In the genomic region with DNA sequence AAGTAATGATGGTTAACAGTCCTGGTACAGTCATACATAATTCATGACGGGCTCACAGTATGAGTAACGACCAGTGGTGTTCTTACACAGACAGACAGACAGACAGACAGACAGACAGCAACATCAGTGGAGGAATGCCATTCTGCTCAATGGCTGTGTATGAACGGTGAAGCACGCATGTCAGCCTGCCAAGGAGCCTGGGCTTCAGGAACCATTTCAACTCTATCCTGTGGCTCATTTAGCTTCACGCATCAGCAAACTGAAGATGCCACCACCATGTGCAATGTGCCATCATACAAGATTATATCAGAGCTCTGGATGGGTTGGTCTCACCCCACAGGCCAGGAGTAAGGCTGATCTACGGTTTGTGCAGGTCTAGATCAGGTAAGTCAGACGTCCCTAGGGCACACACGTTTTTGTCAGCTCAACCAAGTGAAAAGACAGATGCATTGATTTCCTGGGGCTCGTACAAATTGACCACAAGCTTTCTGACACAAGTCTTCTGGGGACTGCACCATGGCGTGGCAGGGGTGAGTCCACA, we compare ENCODE assay signal across 26 mouse cellular contexts.
"Had no signal": no experiment of that assay in that cellular context is flagged by ENCODE, and none has a peak within 500 bp of the region (broad histone marks: within the 10 kb centered on the region; RNA-seq: fewer than 3 reads in every experiment).

No protein-coding gene starts in this region.

- H3K4me3 ChIP-seq: heart, adult 2 months; heart, embryonic 13.5 days; heart, embryonic 15.5 days; hindbrain, embryonic 13.5 days; hindbrain, embryonic 15.5 days; kidney, embryonic 15.5 days; left cerebral cortex, adult 2 months; limb, embryonic 13.5 days; limb, embryonic 15.5 days; liver, embryonic 12.5 days had no signal

- H3K4me2 ChIP-seq: heart, embryonic 11.5 days; heart, embryonic 13.5 days; heart, embryonic 15.5 days; hindbrain, embryonic 13.5 days; hindbrain, embryonic 15.5 days; kidney, embryonic 15.5 days; limb, embryonic 13.5 days; limb, embryonic 15.5 days; liver, embryonic 12.5 days had no signal

- H3K4me1 ChIP-seq: heart, embryonic 13.5 days; heart, embryonic 15.5 days; kidney, embryonic 15.5 days; limb, embryonic 13.5 days; limb, embryonic 15.5 days; liver, embryonic 12.5 days had no signal

- H3K36me3 ChIP-seq: heart, embryonic 13.5 days; heart, embryonic 15.5 days; hindbrain, embryonic 13.5 days; hindbrain, embryonic 15.5 days; kidney, embryonic 15.5 days; limb, embryonic 13.5 days; limb, embryonic 15.5 days; liver, embryonic 12.5 days had no signal

- DNase-seq: gastrocnemius, postnatal 14 days; gastrocnemius, postnatal 36 days; heart, adult 11 months; heart, adult 2 months; heart, postnatal 14 days; heart, postnatal 36 days; kidney, adult 11 months; kidney, adult 2 months; kidney, adult 9 months; kidney, postnatal 14 days; kidney, postnatal 36 days; layer of hippocampus, adult 9-11 months; layer of hippocampus, postnatal 36 days had no signal

- ATAC-seq: hindbrain, postnatal 0 days; intestine, embryonic 16.5 days; liver, embryonic 12.5 days had no signal

- H3K9me3 ChIP-seq: heart, embryonic 13.5 days; heart, embryonic 15.5 days; hindbrain, embryonic 13.5 days; hindbrain, embryonic 15.5 days; kidney, embryonic 15.5 days; limb, embryonic 13.5 days; limb, embryonic 15.5 days; liver, embryonic 12.5 days had no signal

- H3K27ac ChIP-seq: heart, adult 2 months; heart, embryonic 13.5 days; heart, embryonic 15.5 days; hindbrain, embryonic 13.5 days; hindbrain, embryonic 15.5 days; hindbrain, postnatal 0 days; kidney, embryonic 15.5 days; kidney, postnatal 0 days; left cerebral cortex, adult 2 months; limb, embryonic 13.5 days; limb, embryonic 15.5 days; liver, embryonic 12.5 days had no signal

- H3K27me3 ChIP-seq: heart, embryonic 15.5 days; hindbrain, embryonic 15.5 days; kidney, embryonic 15.5 days; limb, embryonic 13.5 days; limb, embryonic 15.5 days; liver, embryonic 12.5 days had no signal

- H3K9ac ChIP-seq: heart, embryonic 13.5 days; heart, embryonic 15.5 days; hindbrain, embryonic 13.5 days; hindbrain, embryonic 15.5 days; kidney, embryonic 15.5 days; limb, embryonic 13.5 days; limb, embryonic 15.5 days; liver, embryonic 12.5 days had no signal
